Mouse (Mus musculus): ENCODE measurements around the gene Tnfsf12. TPM values are rescaled to one million over a fixed set of nuclear protein-coding genes. Genes with fewer than 3 reads are reported as not detected.
A peak's percentile ranks its signal among the peaks of the same experiment; 100 is the strongest.
"Not testable (repeated sequence)": the region's sequence is repeated elsewhere in the genome, so short reads cannot be mapped to it uniquely, and the experiment has no call there.

The Tnfsf12 gene
- polyA plus RNA-seq, 1 experiment from 2014 or later = 3.9 TPM

DNA sequence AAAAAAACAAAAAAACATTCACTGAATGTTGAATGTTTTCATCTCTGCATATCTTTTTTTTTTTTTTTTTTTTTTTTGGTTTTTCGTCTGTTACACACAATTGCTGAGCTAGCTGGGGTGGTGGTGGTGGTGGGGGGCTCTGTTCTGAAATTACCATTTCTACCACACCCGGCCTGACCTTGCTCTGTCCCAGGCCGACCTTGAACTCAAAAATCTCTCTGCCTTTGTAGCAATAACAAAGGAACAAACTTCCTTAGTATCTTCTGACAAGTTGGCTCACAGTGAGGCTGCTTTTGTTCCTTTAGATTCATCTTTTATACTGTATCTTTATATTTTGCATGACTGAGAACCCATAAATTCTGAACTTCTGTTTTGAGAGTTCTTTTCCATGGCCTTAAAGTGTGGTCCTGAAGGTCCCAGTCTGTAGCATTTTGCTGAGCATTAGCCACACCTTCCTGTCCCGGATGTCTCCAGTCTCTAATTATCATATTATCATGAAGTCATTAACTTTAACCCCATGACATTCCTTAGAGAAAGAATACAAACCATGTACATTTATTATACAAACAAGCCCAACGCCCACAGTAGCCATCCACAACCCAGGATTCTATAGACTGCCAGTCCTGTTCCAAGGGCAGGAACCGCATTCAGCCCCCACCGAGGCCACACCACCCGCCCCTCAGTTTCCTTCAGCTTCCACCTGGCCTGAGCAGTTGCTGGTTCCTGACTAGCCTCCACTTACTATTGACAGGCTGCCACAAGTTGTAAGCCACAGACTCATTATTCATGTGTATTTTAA lies 8.4 kb upstream of the Tnfsf12 start:
- Histone ChIP-seq H3K4me2 (replicated peaks) (no peak overlapping the region), H3K27me3 (no peaks in the 10 kb centered on the region), H3K4me3 (no peak overlapping the region), H3K9ac (0 out of 2 replicates have a peak overlapping the region, but pooled peaks have one; percentile 7), H3K27ac (no peak overlapping the region), H3K4me1 (peaks cover 4% of the 10 kb centered on the region), H3K9me3 (no peaks in the 10 kb centered on the region), H3K36me3 (no peaks in the 10 kb centered on the region)
- WGBS = 60% methylated on average over 8 of the region's 8 CpGs
- ATAC-seq (ENCODE audit: insufficient number of reproducible peaks, insufficient read depth, low FRiP score, low TSS enrichment) = no peak

DNA sequence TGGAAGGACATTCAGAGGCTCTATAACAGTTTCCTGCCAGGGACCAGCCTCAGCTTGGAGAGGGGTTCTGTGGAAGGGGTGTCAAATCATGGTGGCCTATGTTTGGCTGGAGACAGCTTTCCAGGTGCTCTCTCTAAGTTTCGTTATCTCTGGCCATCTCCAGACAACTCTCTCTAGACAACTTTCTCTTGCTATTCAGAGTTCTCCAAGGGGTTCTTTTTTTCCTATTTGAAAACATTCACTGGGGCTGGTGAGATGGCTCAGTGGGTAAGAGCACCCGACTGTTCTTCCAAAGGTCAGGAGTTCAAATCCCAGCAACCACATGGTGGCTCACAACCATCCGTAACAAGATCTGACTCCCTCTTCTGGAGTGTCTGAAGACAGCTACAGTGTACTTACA lies 7.7 kb upstream of the Tnfsf12 start:
- ATAC-seq (ENCODE audit: insufficient number of reproducible peaks, insufficient read depth, low FRiP score, low TSS enrichment); H3K27ac ChIP-seq; H3K27me3 ChIP-seq; H3K36me3 ChIP-seq; H3K4me2 ChIP-seq (replicated peaks); H3K9me3 ChIP-seq; H3K4me3 ChIP-seq; H3K9ac ChIP-seq; H3K4me1 ChIP-seq: not testable (repeated sequence)
- 59% methylated on average over 3 of the region's 3 CpGs for WGBS

DNA sequence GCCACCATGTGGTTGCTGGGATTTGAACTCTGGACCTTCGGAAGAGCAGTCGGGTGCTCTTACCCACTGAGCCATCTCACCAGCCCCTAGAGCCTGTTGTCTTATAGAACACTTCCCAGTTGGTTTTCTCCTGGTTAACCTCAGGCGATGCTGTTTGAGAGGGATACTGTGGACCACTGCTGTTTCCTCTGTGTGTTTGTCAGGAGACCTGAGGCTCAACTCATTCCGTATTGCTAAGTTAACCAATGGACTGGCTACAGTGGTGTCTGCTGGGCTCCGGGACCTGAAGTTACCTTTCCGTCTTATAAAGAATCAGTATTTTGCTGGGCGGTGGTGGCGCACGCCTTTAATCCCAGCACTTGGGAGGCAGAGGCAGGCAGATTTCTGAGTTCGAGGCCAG lies 7.2 kb upstream of the Tnfsf12 start:
- H3K36me3 ChIP-seq; H3K4me2 ChIP-seq (replicated peaks); ATAC-seq (ENCODE audit: insufficient number of reproducible peaks, insufficient read depth, low FRiP score, low TSS enrichment); H3K4me3 ChIP-seq; H3K27me3 ChIP-seq; H3K27ac ChIP-seq; H3K9me3 ChIP-seq; H3K4me1 ChIP-seq; H3K9ac ChIP-seq: not testable (repeated sequence)
- WGBS = 95% methylated on average over 10 of the region's 10 CpGs

DNA sequence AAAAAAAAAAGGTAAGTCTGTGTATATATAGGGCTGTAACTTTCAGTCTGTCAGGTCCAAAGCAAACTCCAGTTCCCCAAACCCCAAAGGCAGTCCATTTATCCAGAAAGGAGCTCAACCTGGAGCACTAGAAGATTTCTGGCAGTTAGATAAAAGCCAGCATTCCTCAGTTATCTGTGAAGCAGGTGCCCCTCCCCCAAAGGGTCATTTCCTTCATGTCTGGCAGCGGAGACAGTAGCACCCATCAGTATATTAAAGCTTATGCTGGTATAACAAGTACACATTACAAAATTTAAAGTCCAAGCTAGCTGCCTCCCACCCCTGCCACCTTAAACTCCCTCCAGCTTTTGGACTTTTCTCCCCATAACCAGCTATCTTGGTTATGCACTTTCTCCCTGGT lies 3.9 kb upstream of the Tnfsf12 start:
- ATAC-seq (ENCODE audit: insufficient number of reproducible peaks, insufficient read depth, low FRiP score, low TSS enrichment) = no peak
- H3K36me3 ChIP-seq = no peaks in the 10 kb centered on the region
- WGBS = 71% methylated on average over 1 of the region's 1 CpGs
- H3K27ac ChIP-seq = no peak overlapping the region
- peaks cover 12% of the 10 kb centered on the region for H3K4me1 ChIP-seq
- H3K9me3 ChIP-seq = no peaks in the 10 kb centered on the region
- H3K27me3 ChIP-seq = no peaks in the 10 kb centered on the region
- H3K4me2 ChIP-seq (replicated peaks) = no peak overlapping the region
- H3K4me3 ChIP-seq = no peak overlapping the region
- no peak overlapping the region for H3K9ac ChIP-seq

DNA sequence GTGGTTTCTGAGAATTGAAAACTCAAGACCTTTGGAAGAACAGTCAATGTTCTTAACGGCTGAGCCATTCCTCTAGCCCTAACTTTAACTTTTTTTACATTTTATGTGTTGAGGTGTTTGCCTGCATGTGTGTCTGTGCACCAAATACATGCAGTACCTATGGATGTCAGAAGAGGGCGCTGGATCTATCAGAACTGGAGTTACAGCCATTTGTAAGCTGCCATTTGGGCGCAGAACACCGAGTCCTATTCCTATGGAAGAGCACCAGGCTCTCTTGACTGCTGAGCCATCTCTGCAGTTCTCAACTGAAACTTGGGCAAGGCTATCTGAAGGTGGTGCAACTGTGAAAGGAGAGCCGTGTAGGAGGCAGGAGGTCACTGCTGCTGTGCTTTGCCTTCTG lies 2.9 kb upstream of the Tnfsf12 start:
- ATAC-seq (ENCODE audit: insufficient number of reproducible peaks, insufficient read depth, low FRiP score, low TSS enrichment) = no peak
- WGBS = 66% methylated on average over 5 of the region's 5 CpGs
- H3K4me3 ChIP-seq = no peak overlapping the region
- no peaks in the 10 kb centered on the region for H3K36me3 ChIP-seq
- H3K9ac ChIP-seq = no peak overlapping the region
- no peaks in the 10 kb centered on the region for H3K9me3 ChIP-seq
- H3K4me2 ChIP-seq (replicated peaks) = no peak overlapping the region
- H3K27me3 ChIP-seq = no peaks in the 10 kb centered on the region
- peaks cover 12% of the 10 kb centered on the region for H3K4me1 ChIP-seq
- no peak overlapping the region for H3K27ac ChIP-seq

DNA sequence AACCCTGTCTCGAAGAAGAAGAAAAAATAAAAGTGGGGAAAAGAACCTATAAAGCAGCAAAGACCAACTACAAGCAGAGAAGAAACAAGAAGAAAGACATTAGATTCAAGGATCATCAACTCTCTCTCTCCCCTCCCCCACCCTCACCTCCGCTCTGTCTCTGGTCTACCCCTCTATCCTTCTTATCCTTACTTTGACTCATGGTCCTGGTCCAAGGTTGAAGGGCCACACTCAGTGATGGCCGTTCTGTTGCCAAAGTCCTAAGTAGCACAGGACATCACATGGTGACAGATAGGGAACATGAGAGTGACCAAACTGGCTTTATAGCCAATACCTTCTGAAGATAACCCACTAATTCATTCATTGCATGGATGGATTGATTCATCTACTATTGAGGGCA lies 1.7 kb upstream of the Tnfsf12 start:
- Histone ChIP-seq H3K27me3 (no peaks in the 10 kb centered on the region), H3K4me1 (peaks cover 12% of the 10 kb centered on the region), H3K27ac (no peak overlapping the region), H3K4me3 (no peak overlapping the region), H3K36me3 (no peaks in the 10 kb centered on the region), H3K4me2 (replicated peaks) (no peak overlapping the region), H3K9ac (no peak overlapping the region), H3K9me3 (no peaks in the 10 kb centered on the region)
- ATAC-seq (ENCODE audit: insufficient number of reproducible peaks, insufficient read depth, low FRiP score, low TSS enrichment) = no peak
- WGBS = 91% methylated on average over 3 of the region's 3 CpGs

DNA sequence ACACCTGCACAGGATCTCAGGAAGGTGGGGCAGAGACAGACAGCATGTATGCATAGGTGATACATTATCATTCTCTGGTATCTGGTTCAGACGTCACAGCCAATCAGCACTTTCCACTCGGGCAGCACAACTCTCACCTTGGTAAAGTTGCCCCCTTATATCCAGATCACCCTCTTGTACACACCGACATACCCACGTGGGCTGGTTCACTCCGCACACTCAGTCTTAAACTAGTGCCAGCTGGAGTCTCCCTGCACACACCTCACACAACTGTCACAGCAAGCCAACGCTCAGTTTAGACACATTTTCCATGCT lies 646 bp downstream of the Tnfsf12 start:
- Histone ChIP-seq H3K4me3 (peak overlapping the region; percentile 48), H3K9ac (peak overlapping the region; percentile 81; the same call in 1 of the 2 replicates), H3K4me2 (replicated peaks) (peak overlapping the region; percentile 94), H3K27me3 (no peaks in the 10 kb centered on the region), H3K27ac (peak overlapping the region; percentile 74; the same call in 1 of the 2 replicates), H3K36me3 (no peaks in the 10 kb centered on the region), H3K9me3 (no peaks in the 10 kb centered on the region), H3K4me1 (peaks cover 12% of the 10 kb centered on the region)
- WGBS = 21% methylated on average over 6 of the region's 6 CpGs
- ATAC-seq (ENCODE audit: insufficient number of reproducible peaks, insufficient read depth, low FRiP score, low TSS enrichment) = 0 out of 2 replicates have a peak, but pooled peaks have one; percentile 30

DNA sequence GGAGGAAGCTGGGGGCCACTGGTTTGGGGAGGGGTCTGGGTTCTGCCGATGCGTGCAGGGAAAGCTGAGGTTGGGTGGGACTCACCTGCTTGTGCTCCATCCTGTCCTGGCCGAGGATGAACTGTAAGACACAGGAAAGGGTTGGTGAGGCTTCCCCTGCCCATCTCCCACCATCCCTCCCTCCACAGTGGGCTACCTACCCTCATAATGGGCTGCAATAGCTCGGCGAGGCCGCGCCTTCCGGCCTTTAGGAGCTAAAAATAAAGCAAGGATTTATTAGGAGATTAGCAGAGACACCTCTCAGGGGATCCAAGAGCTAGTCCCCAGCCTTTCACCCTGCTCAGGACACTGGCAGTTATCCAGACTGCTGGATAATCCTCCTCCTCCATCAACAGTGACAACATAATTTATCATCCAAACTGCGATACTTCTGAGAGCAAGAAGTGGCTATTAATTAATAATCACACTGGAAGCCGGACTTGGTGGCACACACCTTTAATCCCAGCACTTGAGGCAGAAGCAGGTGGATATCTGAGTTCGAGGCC lies 2.2 kb downstream of the Tnfsf12 start:
- no peaks in the 10 kb centered on the region for H3K9me3 ChIP-seq
- no peaks in the 10 kb centered on the region for H3K27me3 ChIP-seq
- H3K4me2 ChIP-seq (replicated peaks) = no peak overlapping the region
- WGBS = 63% methylated on average over 11 of the region's 11 CpGs
- H3K4me3 ChIP-seq = no peak overlapping the region
- peaks cover 12% of the 10 kb centered on the region for H3K4me1 ChIP-seq
- no peak for ATAC-seq (ENCODE audit: insufficient number of reproducible peaks, insufficient read depth, low FRiP score, low TSS enrichment)
- H3K27ac ChIP-seq = no peak overlapping the region
- H3K9ac ChIP-seq = no peak overlapping the region
- no peaks in the 10 kb centered on the region for H3K36me3 ChIP-seq

DNA sequence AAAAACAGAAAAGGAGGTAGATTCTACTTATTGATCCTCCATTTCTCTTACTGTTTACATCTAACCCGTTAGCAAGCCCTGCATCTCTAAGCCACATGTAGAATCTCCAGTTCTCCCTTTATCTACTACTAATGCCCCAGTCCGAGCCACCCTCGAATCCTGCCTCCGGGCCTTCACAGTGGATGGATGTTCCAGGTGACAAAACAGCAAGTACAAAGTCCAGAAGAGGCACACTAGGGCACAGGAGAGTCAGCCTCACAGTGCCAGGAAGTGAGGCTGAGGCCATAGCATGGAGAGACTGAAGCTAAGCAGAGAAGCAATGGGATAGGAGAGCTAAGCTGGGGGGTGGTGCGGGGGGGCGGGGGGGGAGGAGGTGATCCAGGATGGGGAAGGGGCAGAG lies 2.8 kb downstream of the Tnfsf12 start:
- no peak for ATAC-seq (ENCODE audit: insufficient number of reproducible peaks, insufficient read depth, low FRiP score, low TSS enrichment)
- WGBS = 88% methylated on average over 6 of the region's 6 CpGs
- Histone ChIP-seq H3K27ac (no peak overlapping the region), H3K9ac (no peak overlapping the region), H3K4me3 (no peak overlapping the region), H3K27me3 (no peaks in the 10 kb centered on the region), H3K9me3 (no peaks in the 10 kb centered on the region), H3K4me2 (replicated peaks) (no peak overlapping the region), H3K4me1 (peaks cover 12% of the 10 kb centered on the region), H3K36me3 (no peaks in the 10 kb centered on the region)

DNA sequence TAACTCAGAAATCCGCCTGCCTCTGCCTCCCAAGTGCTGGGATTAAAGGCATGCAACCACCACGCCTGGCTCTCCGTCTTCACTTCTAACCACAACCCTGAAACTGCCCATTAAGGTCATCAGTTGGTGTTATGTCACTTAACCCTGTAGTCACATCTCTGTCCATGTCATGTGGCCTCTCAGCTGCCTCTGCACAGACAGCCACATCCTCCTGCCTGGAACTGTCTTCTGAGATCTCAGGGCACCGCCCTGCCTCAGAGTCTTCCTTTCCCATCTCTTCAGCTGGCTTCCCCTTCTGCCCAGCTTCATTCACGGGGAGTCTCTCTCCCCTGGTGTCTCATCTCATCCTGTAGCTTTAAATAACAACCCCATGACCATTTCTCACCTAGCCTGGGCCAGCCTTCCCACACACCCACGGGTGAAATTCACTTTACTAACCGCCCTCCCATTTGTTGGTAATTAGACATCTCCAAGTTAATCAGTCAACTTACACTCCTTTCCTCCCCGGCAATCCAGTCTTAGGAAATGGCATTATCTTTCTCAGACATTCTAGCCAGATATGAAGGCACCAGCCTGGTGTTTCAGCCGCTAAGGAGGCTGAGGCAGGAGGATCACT lies 3.3 kb downstream of the Tnfsf12 start:
- WGBS = 75% methylated on average over 9 of the region's 9 CpGs
- H3K4me1 ChIP-seq = peaks cover 12% of the 10 kb centered on the region
- H3K27ac ChIP-seq = no peak overlapping the region
- no peak overlapping the region for H3K4me2 ChIP-seq (replicated peaks)
- no peaks in the 10 kb centered on the region for H3K27me3 ChIP-seq
- H3K4me3 ChIP-seq = no peak overlapping the region
- no peak for ATAC-seq (ENCODE audit: insufficient number of reproducible peaks, insufficient read depth, low FRiP score, low TSS enrichment)
- H3K9ac ChIP-seq = no peak overlapping the region
- H3K36me3 ChIP-seq = no peaks in the 10 kb centered on the region
- H3K9me3 ChIP-seq = no peaks in the 10 kb centered on the region

DNA sequence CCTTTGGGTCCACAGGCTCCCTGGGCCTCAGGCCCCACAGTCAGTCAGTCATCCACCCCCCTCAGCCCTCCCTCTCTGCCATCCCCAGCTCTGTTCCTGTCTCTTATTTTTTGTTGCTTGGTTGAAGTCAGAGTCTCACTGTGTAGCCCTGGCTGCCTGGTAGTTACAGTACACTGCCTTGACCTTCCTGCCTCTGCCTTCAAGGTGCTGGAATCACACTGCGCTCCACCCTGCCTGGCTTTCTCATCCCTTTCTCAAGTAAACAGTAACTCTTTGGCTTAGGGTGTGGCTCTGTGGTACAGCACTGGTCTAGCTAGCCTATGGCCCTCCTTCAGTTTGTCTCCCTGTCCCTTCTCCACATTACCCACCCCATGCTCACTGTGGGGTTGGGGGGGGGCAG lies 5.8 kb downstream of the Tnfsf12 start:
- Histone ChIP-seq H3K4me3 (no peak overlapping the region), H3K9me3 (no peaks in the 10 kb centered on the region), H3K27me3 (no peaks in the 10 kb centered on the region), H3K36me3 (no peaks in the 10 kb centered on the region), H3K9ac (peak overlapping the region; percentile 1; the same call in 1 of the 2 replicates), H3K27ac (no peak overlapping the region), H3K4me2 (replicated peaks) (no peak overlapping the region), H3K4me1 (peaks cover 8% of the 10 kb centered on the region)
- no peak for ATAC-seq (ENCODE audit: insufficient number of reproducible peaks, insufficient read depth, low FRiP score, low TSS enrichment)
- 100% methylated on average over 1 of the region's 1 CpGs for WGBS

DNA sequence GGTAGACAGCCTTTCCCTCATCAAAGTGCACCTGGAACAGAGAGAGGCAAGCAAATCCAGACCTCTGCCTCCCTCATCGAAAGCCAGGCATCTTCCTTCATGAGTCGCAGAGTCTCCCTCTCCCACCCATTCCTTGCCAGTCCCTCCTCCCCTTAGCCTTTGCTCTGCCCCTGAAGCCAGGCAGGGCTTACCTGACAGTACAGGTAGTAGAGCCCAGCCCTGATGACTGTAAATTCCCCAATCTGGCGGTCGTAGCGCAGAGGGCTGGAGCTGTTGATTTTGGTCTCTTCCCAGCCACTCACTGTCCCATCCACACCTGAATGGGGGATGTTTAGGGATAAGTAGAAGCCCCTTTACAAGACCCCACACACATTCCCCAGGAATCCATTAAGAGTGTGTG lies 8.6 kb downstream of the Tnfsf12 start:
- no peak for ATAC-seq (ENCODE audit: insufficient number of reproducible peaks, insufficient read depth, low FRiP score, low TSS enrichment)
- Histone ChIP-seq H3K4me3 (no peak overlapping the region), H3K9ac (peak overlapping the region; percentile 15; the same call in 1 of the 2 replicates), H3K36me3 (no peaks in the 10 kb centered on the region), H3K4me1 (peaks cover 15% of the 10 kb centered on the region), H3K4me2 (replicated peaks) (no peak overlapping the region), H3K9me3 (no peaks in the 10 kb centered on the region), H3K27ac (0 out of 2 replicates have a peak overlapping the region, but pooled peaks have one; percentile 54), H3K27me3 (no peaks in the 10 kb centered on the region)
- WGBS = 51% methylated on average over 5 of the region's 5 CpGs

Measured in embryonic facial prominence, embryonic 12.5 days (tissue).